Comparison of ENCODE assay signal across 34 mouse cellular contexts in the genomic region with DNA sequence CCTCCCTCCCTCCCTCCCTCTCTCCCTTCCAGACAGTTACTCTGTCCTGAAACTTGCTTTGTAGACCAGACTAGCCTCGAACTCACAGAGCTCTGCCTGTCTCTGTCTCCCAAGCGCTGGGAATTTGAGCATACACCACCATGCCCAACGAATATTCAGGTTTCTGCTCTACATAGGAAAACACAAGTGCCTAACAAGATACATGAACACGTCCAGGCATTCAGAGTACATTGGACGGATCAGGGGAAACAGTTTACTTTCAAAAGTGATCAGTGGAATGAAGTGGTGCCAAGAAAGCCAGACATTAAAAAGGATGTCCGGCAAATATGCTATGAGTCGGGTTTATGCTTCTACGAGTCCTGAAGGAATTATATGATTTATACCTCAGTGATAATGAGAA.
"Had no signal": no experiment of that assay in that cellular context is flagged by ENCODE, and none has a peak within 500 bp of the region (broad histone marks: within the 10 kb centered on the region; RNA-seq: fewer than 3 reads in every experiment).

No protein-coding gene starts in this region.

- ATAC-seq: hindbrain, embryonic 16.5 days; hindbrain, postnatal 0 days; inflammation-experienced regulatory T-cells, adult 6 months; intestine, embryonic 15.5 days; intestine, embryonic 16.5 days; intestine, postnatal 0 days had no signal

- H3K9ac ChIP-seq: heart, embryonic 12.5 days; heart, embryonic 13.5 days; heart, embryonic 15.5 days; hindbrain, embryonic 12.5 days; hindbrain, embryonic 13.5 days; hindbrain, embryonic 14.5 days; hindbrain, embryonic 15.5 days; intestine, embryonic 15.5 days; kidney, embryonic 15.5 days had no signal

- H3K4me2 ChIP-seq: heart, embryonic 11.5 days; heart, embryonic 12.5 days; heart, embryonic 13.5 days; heart, embryonic 15.5 days; hindbrain, embryonic 12.5 days; hindbrain, embryonic 13.5 days; hindbrain, embryonic 14.5 days; hindbrain, embryonic 15.5 days; intestine, embryonic 15.5 days; kidney, embryonic 15.5 days had no signal

- H3K9me3 ChIP-seq: heart, embryonic 12.5 days; heart, embryonic 13.5 days; heart, embryonic 15.5 days; hindbrain, embryonic 10.5 days; hindbrain, embryonic 12.5 days; hindbrain, embryonic 13.5 days; hindbrain, embryonic 15.5 days; intestine, embryonic 15.5 days; kidney, embryonic 15.5 days had no signal

- DNase-seq: heart, postnatal 10 days; heart, postnatal 14 days; heart, postnatal 36 days; heart, postnatal 4 days; kidney, adult 11 months; kidney, adult 18-20 months; kidney, adult 2 months; kidney, adult 8-10 months; kidney, adult 9 months; kidney, postnatal 10 days; kidney, postnatal 14 days; kidney, postnatal 25 days; kidney, postnatal 36 days; kidney, postnatal 4 days; layer of hippocampus, adult 9-11 months; layer of hippocampus, postnatal 36 days had no signal

- H3K4me1 ChIP-seq: hindbrain, embryonic 12.5 days; hindbrain, embryonic 15.5 days; intestine, embryonic 15.5 days had no signal

- H3K4me3 ChIP-seq: heart, embryonic 12.5 days; heart, embryonic 13.5 days; heart, embryonic 15.5 days; hindbrain, embryonic 10.5 days; hindbrain, embryonic 12.5 days; hindbrain, embryonic 13.5 days; hindbrain, embryonic 15.5 days; intestine, embryonic 15.5 days; kidney, embryonic 15.5 days; layer of hippocampus, adult 2 months had no signal

- H3K36me3 ChIP-seq: heart, embryonic 12.5 days; heart, embryonic 13.5 days; heart, embryonic 15.5 days; hindbrain, embryonic 10.5 days; hindbrain, embryonic 12.5 days; hindbrain, embryonic 13.5 days; hindbrain, embryonic 15.5 days; intestine, embryonic 15.5 days; kidney, embryonic 15.5 days had no signal

- H3K27me3 ChIP-seq: heart, embryonic 12.5 days; heart, embryonic 13.5 days; heart, embryonic 15.5 days; hindbrain, embryonic 12.5 days; hindbrain, embryonic 13.5 days; hindbrain, embryonic 15.5 days; intestine, embryonic 15.5 days; kidney, embryonic 15.5 days had no signal

- H3K27ac ChIP-seq: heart, embryonic 13.5 days; heart, embryonic 15.5 days; hindbrain, embryonic 10.5 days; hindbrain, embryonic 12.5 days; hindbrain, embryonic 13.5 days; hindbrain, embryonic 14.5 days; hindbrain, embryonic 15.5 days; hindbrain, postnatal 0 days; intestine, embryonic 15.5 days; kidney, embryonic 15.5 days; kidney, postnatal 0 days; layer of hippocampus, adult 2 months had no signal
